Mouse (Mus musculus) liver, adult 2 months (tissue): Measurements from ENCODE around the gene Arid3b.

ENCODE experiments used
- CTCF ChIP-seq: fragments of 200-500 bp; IDR thresholded peaks from 2 replicates; pipeline ENCODE4 v1.5.1; 2011; ENCODE audit warnings: low read depth, low read length, control low read depth
- POLR2A ChIP-seq: fragments of 200-500 bp; IDR thresholded peaks from 2 replicates; pipeline ENCODE4 v1.6.1; 2011; ENCODE audit warnings: low read length, control low read depth; ENCODE audit not compliant: insufficient read depth; ENCODE audit errors: extremely low read depth

GRCm38 (mm10) chr9:57807174-57807651 is 29.4 kb downstream of the Arid3b start:
- no peak for TF ChIP-seq CTCF
- TF ChIP-seq POLR2A: no peak
